Mouse (Mus musculus) lung, embryonic 14.5 days (tissue): ENCODE data around the gene Ddx50. TPM values are rescaled to one million over a fixed set of nuclear protein-coding genes. Genes with fewer than 3 reads are reported as not detected.
"Not testable (repeated sequence)": the region's sequence is repeated elsewhere in the genome, so short reads cannot be mapped to it uniquely, and the experiment has no call there.

Experiments used
- ATAC-seq: fragments of 200-750 bp; cut with Nextera tagmentation; 2 replicates; pipeline ENCODE4 v1.8.0; 2017; ENCODE audit warnings: mild to moderate bottlenecking, moderate TSS enrichment, moderate library complexity; ENCODE audit not compliant: insufficient read depth
- DNase-seq: peaks from one replicate; pipeline ENCODE4 v3.0.0-alpha.2; 2015
- H3K27ac ChIP-seq: fragments of 300-500 bp; sonication (generic); 2 replicates; pipeline ENCODE4 v1.5.1; 2014; ENCODE audit warnings: low read depth, mild to moderate bottlenecking, moderate library complexity
- H3K27me3 ChIP-seq: fragments of 300-500 bp; sonication (generic); 2 replicates; pipeline ENCODE4 v1.6.1; 2014; ENCODE audit warnings: low read length, control low read depth; ENCODE audit not compliant: insufficient read depth
- H3K36me3 ChIP-seq: fragments of 300-500 bp; sonication (generic); 2 replicates; pipeline ENCODE4 v1.6.1; 2014; ENCODE audit warnings: control low read depth; ENCODE audit not compliant: insufficient read depth
- H3K4me1 ChIP-seq: fragments of 300-500 bp; sonication (generic); 2 replicates; pipeline ENCODE4 v1.6.1; 2014; ENCODE audit warnings: antibody characterized with exemption, control low read depth; ENCODE audit not compliant: insufficient read depth
- H3K4me2 ChIP-seq: fragments of 300-500 bp; sonication (generic); 2 replicates; pipeline ENCODE4 v1.6.1; 2014; ENCODE audit warnings: mild to moderate bottlenecking
- H3K4me3 ChIP-seq: fragments of 300-500 bp; sonication (generic); 2 replicates; pipeline ENCODE4 v1.5.1; 2014; ENCODE audit warnings: low read depth, low read length
- H3K9ac ChIP-seq: fragments of 300-500 bp; sonication (generic); 2 replicates; pipeline ENCODE4 v1.6.1; 2014
- H3K9me3 ChIP-seq: fragments of 300-500 bp; sonication (generic); 2 replicates; pipeline ENCODE4 v1.6.1; 2016; ENCODE audit warnings: low read depth, low read length, control low read depth
- CTCF ChIP-seq: IDR thresholded peaks from 2 replicates; pipeline ENCODE4 v1.5.1; 2016; ENCODE audit warnings: antibody characterized with exemption, low read depth
- WGBS: fragments of 180-500 bp; shearing (Covaris S2); extraction: QIAGEN DNeasy Blood & Tissue Kit; methylation state at CpG from one replicate; pipeline ENCODE4 v1.1.7; 2014; 5-methylcytosine and 5-hydroxymethylcytosine counted together
- polyA plus RNA-seq: library from polyadenylated mRNA; unstranded; fragments of >200 nt; fragmentation: Nextera tagmentation; extraction: Ambion mirVana; gene quantifications from 2 replicates; pipeline ENCODE4 v1.2.1, GENCODE M21; 2014

The Ddx50 gene
- polyA plus RNA-seq, 1 experiment from 2014 or later, result 133 TPM

DNA sequence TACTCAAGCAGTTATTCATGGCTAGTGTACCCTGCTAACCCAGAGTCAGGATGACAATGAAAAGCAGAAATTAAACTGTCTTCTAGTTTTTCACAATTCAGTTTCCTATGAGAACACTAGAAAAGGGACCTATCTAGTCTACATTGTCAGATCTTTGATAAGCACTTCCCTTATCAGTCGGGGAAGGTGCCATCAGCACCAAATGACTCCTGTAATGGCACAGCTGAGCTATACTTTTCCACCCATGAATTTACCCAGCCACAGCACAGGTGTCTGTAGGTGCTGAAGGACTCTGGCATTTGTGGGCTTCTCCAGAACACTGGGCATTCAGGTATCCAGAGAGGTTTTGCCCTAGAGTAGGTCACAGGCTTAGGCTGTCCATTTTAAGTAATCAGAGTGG, 67.8 kb downstream of the Ddx50 start:
- Histone ChIP-seq H3K36me3 (peaks cover 78% of the 10 kb centered on the region), H3K4me1 (no peaks in the 10 kb centered on the region), H3K27me3 (no peaks in the 10 kb centered on the region), H3K4me3 (no peak overlapping the region), H3K9ac (no peak overlapping the region), H3K4me2 (no peak overlapping the region), H3K9me3 (no peaks in the 10 kb centered on the region), H3K27ac (no peak overlapping the region)
- DNase-seq (no peak), ATAC-seq (no peak)
- TF ChIP-seq CTCF, result no peak
- 82% methylated on average over 1 of the region's 1 CpGs for WGBS

- no peak overlapping the region for H3K9ac ChIP-seq
- no peaks in the 10 kb centered on the region; the same call in 1 of the 2 replicates for H3K4me1 ChIP-seq
- WGBS, result 78% methylated on average over 7 of the region's 7 CpGs
- no peak overlapping the region for H3K27ac ChIP-seq
- no peak for DNase-seq
- no peaks in the 10 kb centered on the region for H3K9me3 ChIP-seq
- H3K4me3 ChIP-seq, result no peak overlapping the region
- no peak for ATAC-seq
- no peak for TF ChIP-seq CTCF
- H3K4me2 ChIP-seq, result no peak overlapping the region
- H3K36me3 ChIP-seq, result peaks cover 72% of the 10 kb centered on the region
- no peaks in the 10 kb centered on the region for H3K27me3 ChIP-seq
These were observed 68.3 kb downstream of the Ddx50 start for GRCm38 (mm10) chr10:62582701-62583100.

GRCm38 (mm10) chr10:62582263-62582662, 68.8 kb downstream of the Ddx50 start:
- Histone ChIP-seq H3K27me3 (no peaks in the 10 kb centered on the region), H3K4me3 (no peak overlapping the region), H3K4me2 (no peak overlapping the region), H3K4me1 (peaks cover 3% of the 10 kb centered on the region; the same call in 1 of the 2 replicates), H3K9me3 (no peaks in the 10 kb centered on the region), H3K27ac (no peak overlapping the region), H3K36me3 (peaks cover 68% of the 10 kb centered on the region), H3K9ac (no peak overlapping the region)
- DNase-seq, result no peak
- 91% methylated on average over 17 of the region's 17 CpGs for WGBS
- ATAC-seq, result no peak
- TF ChIP-seq CTCF, result no peak

GRCm38 (mm10) chr10:62579129-62579528, 71.9 kb downstream of the Ddx50 start:
- WGBS, result 86% methylated on average over 11 of the region's 13 CpGs
- ATAC-seq, DNase-seq, H3K4me1 ChIP-seq, H3K27ac ChIP-seq, H3K4me3 ChIP-seq, H3K9ac ChIP-seq, H3K27me3 ChIP-seq, H3K9me3 ChIP-seq, H3K4me2 ChIP-seq: not testable (repeated sequence)
- H3K36me3 ChIP-seq, result peaks cover 51% of the 10 kb centered on the region

DNA sequence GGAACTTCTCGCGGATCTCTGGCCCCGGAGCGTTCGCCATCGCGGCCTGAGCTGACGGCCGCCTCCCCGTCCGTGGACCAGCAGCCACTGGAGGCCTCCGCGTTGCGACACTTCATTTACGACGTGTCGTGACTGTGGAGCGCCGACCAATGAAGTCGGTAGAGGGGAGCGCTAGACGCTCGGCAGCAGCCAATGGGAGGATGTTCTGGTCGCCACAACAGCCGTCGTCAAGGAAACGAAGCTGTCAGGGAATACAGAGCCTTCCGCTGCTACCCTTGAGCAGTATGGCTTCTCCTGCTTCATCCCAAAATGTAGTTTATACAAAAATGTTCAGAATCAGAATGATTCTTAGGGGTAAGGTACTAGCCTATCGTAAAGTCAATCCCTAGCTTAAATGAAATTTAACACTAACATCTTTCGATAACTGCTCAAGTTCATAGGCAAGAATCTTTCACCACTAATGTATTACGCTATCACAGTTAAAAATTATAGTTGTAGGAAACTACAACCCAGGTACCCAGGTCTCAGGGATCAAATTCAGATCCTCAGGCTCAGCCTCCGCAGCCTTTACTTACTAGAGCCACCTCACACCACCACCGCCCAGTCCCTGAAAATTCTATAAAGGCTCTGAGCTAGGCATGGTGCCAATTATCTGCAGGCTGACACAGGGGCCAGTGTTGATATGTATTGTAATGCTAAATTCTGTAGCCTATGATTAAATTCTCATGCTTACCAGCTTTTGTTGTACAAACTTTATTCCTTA, 72.5 kb downstream of the Ddx50 start, which contains the start of gene Kif1bp:
Gene Kif1bp, minus strand, starts transcription at position 120 of the 763 bp plus-strand sequence.
- ATAC-seq (peak; percentile 100), DNase-seq (peak; percentile 99)
- 6% methylated on average over 33 of the region's 33 CpGs for WGBS
- peaks cover 50% of the 10 kb centered on the region for H3K36me3 ChIP-seq
- peaks cover 9% of the 10 kb centered on the region for H3K4me1 ChIP-seq
- peak within 1 kb of the TSS; percentile 47; the same call in 1 of the 2 replicates for H3K27ac ChIP-seq
- no peaks in the 10 kb centered on the region for H3K27me3 ChIP-seq
- H3K4me3 ChIP-seq, result peak within 1 kb of the TSS; percentile 74
- peak within 1 kb of the TSS; percentile 76 for H3K9ac ChIP-seq
- TF ChIP-seq CTCF, result no peak
- H3K9me3 ChIP-seq, result no peaks in the 10 kb centered on the region
- peak within 1 kb of the TSS; percentile 94 for H3K4me2 ChIP-seq

DNA sequence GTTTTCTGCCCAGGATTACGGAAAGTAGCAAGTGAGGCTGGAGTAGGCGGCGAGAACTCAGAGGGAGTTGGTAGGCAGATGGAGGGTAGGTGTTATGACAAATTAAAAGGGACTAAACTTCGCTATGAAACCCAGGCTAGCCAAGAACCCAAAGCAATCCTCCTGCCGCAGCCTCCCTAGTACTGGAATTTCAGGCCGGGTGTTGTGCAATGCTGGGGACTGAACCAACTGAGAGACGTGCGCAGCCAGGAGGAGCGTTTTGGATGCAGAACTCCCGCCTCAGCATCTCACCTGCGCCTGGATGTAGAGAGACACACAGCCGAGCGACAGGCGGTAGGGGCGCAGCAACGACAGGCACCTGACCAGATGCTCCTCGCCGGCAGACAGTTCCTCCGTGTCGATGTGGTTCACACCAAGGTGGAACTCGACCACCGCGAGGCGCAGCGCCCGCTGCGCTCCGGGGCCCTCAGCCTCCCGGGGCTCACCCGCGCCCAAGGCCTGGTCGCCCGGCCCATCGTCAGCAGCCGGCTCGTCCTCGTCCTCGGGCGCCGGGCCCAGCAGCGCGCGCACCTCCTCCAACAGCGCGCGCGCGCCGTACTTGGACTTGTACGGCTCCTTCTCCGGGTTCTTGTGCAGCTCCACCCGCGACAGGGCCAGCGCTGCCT, 73.2 kb downstream of the Ddx50 start:
- Histone ChIP-seq H3K4me1 (peaks cover 9% of the 10 kb centered on the region), H3K4me2 (peak overlapping the region; percentile 94), H3K27ac (peak overlapping the region; percentile 47; the same call in 1 of the 2 replicates), H3K36me3 (peaks cover 49% of the 10 kb centered on the region), H3K27me3 (no peaks in the 10 kb centered on the region), H3K4me3 (peak overlapping the region; percentile 74), H3K9me3 (no peaks in the 10 kb centered on the region), H3K9ac (peak overlapping the region; percentile 76)
- peak; percentile 30; the same call in 1 of the 2 replicates for TF ChIP-seq CTCF
- WGBS, result 1% methylated on average over 54 of the region's 54 CpGs
- ATAC-seq (peak; percentile 81), DNase-seq (no peak)

GRCm38 (mm10) chr10:62575001-62575400, 76.0 kb downstream of the Ddx50 start:
- Histone ChIP-seq H3K4me2 (no peak overlapping the region), H3K4me1 (peaks cover 9% of the 10 kb centered on the region), H3K27ac (no peak overlapping the region), H3K9ac (no peak overlapping the region), H3K27me3 (no peaks in the 10 kb centered on the region), H3K36me3 (peaks cover 40% of the 10 kb centered on the region; the same call in 1 of the 2 replicates), H3K4me3 (no peak overlapping the region), H3K9me3 (no peaks in the 10 kb centered on the region)
- ATAC-seq (no peak), DNase-seq (no peak)
- no peak for TF ChIP-seq CTCF
- 89% methylated on average over 13 of the region's 13 CpGs for WGBS
